Mouse (Mus musculus) Muller cell, postnatal 12 days (primary cell): ENCODE measurements around the gene Zfp965.
"Not testable (repeated sequence)": the region's sequence is repeated elsewhere in the genome, so short reads cannot be mapped to it uniquely, and the experiment has no call there.

ENCODE experiments used
- DNase-seq: peaks from one replicate; pipeline ENCODE4 v3.0.0-alpha.2; 2015; ENCODE audit errors: inconsistent ontology term

The Zfp965 gene

GRCm38 (mm10) chr2:175469685-175470084 lies at the start of gene Zfp965:
Zfp965 (plus strand) TSS chr2:175469985.
- not testable (repeated sequence) for DNase-seq

GRCm38 (mm10) chr2:175435707-175436106 lies 34.1 kb upstream of the Zfp965 start, which contains the start of gene Gm4724:
Gm4724 (minus strand) TSS chr2:175435807.
- not testable (repeated sequence) for DNase-seq
